Mouse (Mus musculus): Measurements from ENCODE around the gene Slc35f6.
"Not testable (repeated sequence)": the region's sequence is repeated elsewhere in the genome, so short reads cannot be mapped to it uniquely, and the experiment has no call there.

DNA sequence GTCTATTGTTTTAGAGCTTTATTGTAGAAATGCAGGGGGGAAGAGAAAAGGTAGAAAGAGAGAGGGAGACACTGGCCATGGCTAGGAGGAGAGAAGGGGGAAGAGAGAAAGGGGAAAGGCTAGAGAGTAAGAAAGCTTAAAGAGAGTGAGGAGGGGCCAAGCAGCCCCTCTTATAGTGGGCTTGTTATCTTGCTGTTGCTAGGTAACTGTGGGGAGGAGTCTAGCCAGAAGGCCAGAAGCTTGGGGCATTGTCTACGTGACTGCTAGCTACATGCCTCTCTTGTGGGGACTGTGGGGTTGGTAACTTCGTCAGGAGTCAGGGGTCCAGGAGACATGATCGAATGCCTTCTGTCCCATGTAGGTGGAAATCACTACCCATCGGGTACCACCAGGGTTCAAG lies 53.6 kb downstream of the Slc35f6 start:
- not testable (repeated sequence) for TF ChIP-seq ZNF384 (IDR thresholded peaks at IDR 0.05; ENCODE audit: low read depth, low read length); ZC3H11A (IDR thresholded peaks at IDR 0.05; ENCODE audit: borderline replicate concordance, low read depth, low read length)

Data from ES-E14 (cell line).